Mouse (Mus musculus) heart, postnatal 0 days (tissue): ENCODE data around the gene Tll2.

Source experiments
- CTCF ChIP-seq: IDR thresholded peaks from 2 replicates; pipeline ENCODE4 v1.5.1; 2016; ENCODE audit warnings: antibody characterized with exemption, control low read depth, low read depth
- EP300 ChIP-seq: IDR thresholded peaks from 2 replicates; pipeline ENCODE4 v1.6.1; 2016; ENCODE audit warnings: antibody characterized with exemption, low read depth

GRCm38 (mm10) chr19:41165144-41165913 is 41.3 kb downstream of the Tll2 start:
- TF ChIP-seq CTCF = no peak
- no peak for TF ChIP-seq EP300
